Mouse (Mus musculus) myocyte (in vitro differentiated cells): ENCODE results near the gene Relt.

Source experiments
- E2F4 ChIP-seq: IDR thresholded peaks from one replicate; pipeline ENCODE4 v1.6.1; 2011; ENCODE audit warnings: mild to moderate bottlenecking, control low read depth, moderate library complexity; ENCODE audit not compliant: insufficient read depth
- POLR2A ChIP-seq: IDR thresholded peaks from one replicate; pipeline ENCODE4 v1.6.1; 2011; ENCODE audit warnings: low read depth, mild to moderate bottlenecking, control low read depth, moderate library complexity; ENCODE audit not compliant: insufficient read length

GRCm38 (mm10) chr7:100911246-100911770 is 48.1 kb upstream of the Relt start:
- no peak for TF ChIP-seq POLR2A
- no peak for TF ChIP-seq E2F4
